Mouse (Mus musculus): Measurements from ENCODE around the gene Nfyc.

Gene Nfyc

DNA sequence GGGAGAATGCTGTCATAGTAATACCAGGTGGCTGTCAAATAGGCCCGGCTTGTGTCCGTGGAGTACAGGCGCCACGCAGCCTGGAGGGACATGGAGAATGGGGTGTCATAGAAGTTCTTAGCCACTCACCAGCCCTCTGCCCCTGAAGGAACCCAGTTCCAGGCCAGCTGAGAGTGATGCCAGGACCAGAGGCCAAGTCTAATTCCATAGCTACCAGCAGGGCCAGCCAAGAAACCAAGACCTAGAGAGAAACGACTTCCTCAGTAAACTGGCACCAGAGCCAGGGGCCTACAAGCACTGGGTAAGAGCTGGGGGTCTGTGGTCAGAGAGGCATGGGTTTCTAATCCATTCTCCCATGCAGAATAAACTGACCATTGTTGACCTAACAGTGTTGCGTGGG, 118.4 kb downstream of the Nfyc start:
- DNase-seq (ENCODE audit: low read depth): no peak

DNA sequence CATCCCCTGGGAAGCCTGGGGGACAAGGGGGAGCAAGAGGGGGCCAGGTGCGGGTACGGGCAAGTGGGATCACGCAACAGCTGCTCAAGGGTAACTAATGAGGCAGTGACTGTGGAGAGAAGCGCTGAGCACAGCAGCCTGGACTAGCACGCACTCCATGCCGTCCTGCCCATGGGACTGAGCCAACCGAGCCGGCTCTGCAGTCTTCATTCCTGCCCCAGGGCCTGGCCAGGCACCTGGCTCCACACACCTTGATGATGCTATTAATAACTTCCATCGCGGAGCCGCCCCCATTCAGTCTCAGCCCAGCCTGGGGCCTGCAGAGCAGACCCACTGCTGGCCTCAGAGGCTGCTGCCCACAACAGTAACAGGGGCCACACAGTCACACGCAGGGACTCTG, 119.1 kb downstream of the Nfyc start:
- no peak for DNase-seq (ENCODE audit: low read depth)
